Mouse (Mus musculus): ENCODE results near the gene Gbp7.
"Not testable (repeated sequence)": the region's sequence is repeated elsewhere in the genome, so short reads cannot be mapped to it uniquely, and the experiment has no call there.

The Gbp7 gene

DNA sequence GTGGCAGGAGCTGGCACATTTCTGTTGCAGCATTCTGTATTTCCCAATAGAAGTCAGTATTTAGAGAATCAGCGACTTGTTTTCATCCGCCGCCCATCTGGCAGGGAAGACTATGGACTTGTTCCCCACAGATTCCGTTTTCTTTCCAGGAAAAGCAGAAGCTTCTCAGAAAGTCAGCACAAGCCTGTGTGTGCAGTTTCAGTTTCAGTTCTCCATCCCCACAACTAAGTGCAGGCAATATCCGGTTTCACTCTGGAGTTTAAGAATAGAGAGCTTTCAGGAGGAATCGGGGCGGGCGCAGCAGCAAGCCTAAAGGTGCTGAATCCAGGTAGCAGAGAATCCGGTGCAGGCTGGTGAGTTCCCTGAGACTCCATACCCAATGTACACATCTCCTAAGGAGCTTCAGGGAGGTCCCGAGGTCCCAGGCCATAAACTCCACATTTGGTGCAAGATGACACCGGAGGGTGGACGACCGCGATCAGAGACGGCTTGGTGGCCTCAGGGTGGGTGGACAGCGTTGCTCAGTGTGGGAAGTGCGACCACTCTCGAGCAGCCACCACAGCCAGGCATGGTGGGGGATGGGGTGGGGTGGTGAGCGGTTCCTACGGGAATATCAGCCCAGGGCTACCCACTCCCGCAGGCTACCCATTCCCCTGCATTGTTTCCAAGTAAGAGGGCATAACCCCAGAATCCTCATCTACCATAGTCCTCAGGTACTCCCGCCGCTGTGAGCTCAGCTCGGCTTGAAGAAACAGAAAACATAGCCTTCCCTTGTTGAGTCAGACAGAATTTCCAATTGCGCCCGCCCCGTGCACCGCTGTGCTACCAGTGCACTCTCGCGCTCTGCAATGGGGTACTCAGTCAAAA is at the start of gene Gbp7:
Gene Gbp7 (plus strand): TSS at position 256 of the 867 bp plus-strand sequence.
- DNase-seq: peak; percentile 22 to 47

DNA sequence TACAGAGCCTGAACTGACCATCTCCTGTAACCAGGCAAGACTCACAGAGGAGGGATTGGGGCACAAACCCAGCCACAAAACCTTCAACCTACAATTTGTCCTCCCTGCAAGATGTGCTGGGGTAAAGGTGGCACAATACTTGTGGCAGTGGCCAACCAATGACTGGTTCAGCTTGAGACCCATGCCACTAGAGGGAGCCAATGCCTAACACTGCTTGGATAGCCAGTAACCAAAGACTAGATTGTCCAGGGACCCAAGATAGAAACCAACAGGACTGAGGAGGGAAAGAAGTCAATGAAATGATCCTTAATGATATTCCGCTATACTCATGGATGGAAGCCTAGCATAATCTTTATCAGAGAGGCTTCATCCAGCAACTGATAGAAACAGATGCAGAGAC is 39.7 kb upstream of the Gbp7 start:
- DNase-seq: peak; percentile 27 to 53

- peak; percentile 15 to 37 for DNase-seq
Observed at GRCm38 (mm10) chr3:142493536-142494061, 36.5 kb upstream of the Gbp7 start, which contains the start of gene Gbp5. Gene Gbp5, plus strand, starts transcription at chr3:142493978.

GRCm38 (mm10) chr3:142495146-142495655 is 34.9 kb upstream of the Gbp7 start:
- DNase-seq: no peak

DNA sequence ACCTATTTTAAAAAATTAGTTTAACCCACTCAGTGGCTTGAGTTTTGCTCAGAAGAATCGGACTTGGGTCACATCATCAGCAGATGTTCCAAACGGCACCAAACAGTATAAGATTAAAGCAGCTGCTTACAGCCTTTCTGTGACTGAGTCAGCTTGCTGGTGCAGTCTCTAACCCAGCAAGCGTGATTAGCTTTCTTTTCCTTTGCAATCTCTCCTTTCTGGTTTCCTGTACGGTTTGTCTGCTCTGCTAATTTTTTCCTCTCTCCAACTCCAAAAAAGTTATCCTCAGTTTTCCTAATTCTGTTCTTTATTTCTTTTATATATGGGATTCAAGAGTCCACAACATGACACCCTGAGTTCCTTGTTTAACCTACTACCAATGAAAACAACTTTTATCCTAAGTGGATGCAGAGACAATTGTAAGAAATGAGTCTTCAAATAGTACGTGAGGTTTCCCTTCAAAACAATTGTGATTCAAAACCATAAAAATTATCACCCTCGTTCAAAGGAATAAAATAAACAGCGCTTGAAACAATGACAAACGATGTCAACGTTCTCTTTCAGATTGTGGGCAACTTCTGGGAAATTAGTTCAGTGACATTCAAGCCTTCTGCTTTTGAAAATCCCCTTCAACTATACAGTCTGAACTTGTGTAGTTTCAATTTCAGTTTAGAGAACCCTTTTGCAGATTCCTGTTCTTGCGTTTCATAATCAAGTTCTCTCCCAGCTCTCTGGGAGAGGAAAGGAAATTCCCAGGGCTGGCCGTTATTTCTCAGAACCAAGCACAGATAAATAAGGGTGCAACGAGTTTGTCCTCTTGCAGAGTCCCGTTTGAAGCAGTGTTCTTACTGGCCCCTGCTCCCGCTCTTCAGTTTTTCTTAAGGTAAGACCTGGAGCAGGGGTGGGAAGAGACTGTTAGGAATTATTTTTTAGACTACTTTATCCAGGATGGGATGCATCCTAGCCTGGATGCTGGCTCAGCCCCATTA is 33.7 kb upstream of the Gbp7 start:
- no peak for DNase-seq

DNA sequence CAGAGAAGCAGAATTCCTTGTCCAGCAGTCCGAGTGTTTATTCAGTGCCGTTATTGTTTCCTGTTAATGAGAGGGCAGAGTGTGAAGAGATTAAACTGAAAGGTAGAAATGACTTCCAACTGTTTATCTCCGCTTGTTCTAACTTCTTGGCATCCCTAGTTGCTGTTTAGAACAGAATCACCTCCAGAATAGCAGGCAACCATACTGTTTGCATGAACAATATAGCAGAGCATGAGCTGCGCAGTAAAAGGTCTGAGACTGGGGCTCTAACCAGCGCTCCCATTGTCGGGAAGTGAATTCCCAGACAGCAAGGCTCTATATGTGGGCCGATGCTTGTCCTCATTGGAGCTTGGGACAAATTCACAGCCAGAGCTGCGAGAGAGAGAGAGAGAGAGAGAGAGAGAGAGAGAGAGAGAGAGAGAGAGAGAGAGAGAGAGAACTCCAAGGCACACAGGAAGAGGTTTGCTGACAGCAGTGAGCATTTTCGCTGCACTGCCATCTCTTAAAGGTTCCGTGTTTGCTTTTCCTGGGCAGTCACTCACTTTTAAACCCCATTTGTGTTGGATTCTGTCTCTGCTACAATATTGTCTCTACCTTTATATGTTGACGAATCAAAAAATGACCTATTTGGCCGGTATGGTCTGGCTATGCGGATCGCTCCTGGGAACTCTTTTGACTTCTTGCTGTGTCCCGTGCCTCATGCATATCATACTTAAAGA is 32.9 kb upstream of the Gbp7 start:
- DNase-seq: peak in 1 of 2 experiments; percentile 19

DNA sequence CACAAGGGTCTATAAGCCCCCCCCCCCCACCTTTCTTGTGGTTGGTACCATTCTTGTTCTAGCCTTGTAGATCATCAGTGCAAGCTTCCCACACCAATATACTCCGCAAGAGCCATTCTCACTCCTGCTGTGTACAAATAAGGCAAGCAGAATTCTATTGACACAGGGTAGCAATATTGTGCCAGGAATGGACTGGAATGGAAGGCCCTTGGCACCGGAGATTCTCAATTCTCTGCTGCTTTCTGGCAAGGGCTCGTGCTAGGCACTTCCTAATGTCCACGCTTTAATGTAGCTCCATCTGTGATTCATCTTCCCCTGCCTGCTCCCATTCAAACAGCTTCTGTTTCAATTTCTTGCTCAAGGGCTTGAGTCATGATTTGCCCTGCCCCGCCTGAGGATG is 31.2 kb upstream of the Gbp7 start:
- no peak for DNase-seq

GRCm38 (mm10) chr3:142528116-142528515 is 2.0 kb upstream of the Gbp7 start:
- DNase-seq: no peak

DNA sequence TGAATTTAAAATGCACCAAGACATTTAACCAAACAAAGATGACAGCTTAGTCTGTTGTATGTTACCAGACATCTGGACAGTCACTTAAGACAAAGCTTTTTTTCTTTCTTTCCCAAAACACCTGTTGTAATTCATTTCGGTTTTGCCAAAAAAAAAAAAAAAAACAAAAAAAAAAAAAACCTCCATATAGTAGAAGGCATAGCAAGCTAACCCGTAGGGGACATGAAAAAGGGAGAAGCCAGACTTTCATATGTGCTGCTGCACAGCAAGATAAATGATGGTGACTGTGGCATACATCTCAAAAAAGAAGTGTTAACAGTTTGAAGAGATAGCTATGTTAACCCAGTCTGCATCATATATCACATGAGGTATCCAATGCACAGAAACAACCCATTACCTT is 545 bp upstream of the Gbp7 start:
- no peak for DNase-seq

DNA sequence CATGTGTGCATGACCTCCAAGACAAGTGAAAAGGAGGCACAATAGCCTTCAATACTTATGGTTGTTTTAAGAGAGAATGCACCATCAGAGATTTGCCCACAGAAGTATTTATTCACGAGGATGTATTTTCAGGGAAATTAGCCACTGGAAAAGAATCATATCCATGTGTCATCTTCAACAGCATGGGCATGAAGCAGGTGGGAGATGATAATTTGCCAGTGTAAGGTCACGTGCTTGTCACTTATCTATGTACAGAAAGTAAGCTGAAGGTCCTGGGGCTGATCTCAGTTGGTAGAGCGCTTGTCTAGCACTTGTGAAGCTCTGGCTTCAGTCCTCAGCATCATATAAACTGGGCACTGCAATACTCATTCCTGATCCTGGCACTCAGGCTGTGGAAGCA is 1.5 kb downstream of the Gbp7 start:
- DNase-seq: no peak

GRCm38 (mm10) chr3:142533185-142533584 is 3.0 kb downstream of the Gbp7 start:
- no peak for DNase-seq

DNA sequence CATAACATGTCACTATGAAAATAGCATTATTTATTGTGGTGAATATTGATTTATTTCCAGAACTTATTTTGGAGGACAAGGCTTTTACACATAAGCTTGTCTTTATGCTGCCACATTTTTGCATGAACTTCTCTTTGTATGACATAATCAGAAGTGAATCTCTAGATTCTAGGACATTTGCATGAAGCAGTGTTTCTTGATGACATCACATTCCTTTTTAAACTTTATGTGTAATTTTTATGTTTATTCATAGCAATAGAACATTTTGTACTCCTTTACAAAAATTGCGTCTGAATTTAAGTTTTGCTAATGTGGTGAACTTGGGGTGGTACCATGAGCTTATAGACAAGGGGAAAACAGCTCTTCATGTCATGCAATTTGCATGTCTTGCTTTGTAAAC is 5.5 kb downstream of the Gbp7 start:
- no peak for DNase-seq

- no peak for DNase-seq
Observed at GRCm38 (mm10) chr3:142541391-142541790, 11.2 kb downstream of the Gbp7 start.

GRCm38 (mm10) chr3:142542776-142543175 is 12.6 kb downstream of the Gbp7 start:
- DNase-seq: not testable (repeated sequence)

- no peak for DNase-seq
Observed at GRCm38 (mm10) chr3:142546690-142547089, 16.5 kb downstream of the Gbp7 start.

DNA sequence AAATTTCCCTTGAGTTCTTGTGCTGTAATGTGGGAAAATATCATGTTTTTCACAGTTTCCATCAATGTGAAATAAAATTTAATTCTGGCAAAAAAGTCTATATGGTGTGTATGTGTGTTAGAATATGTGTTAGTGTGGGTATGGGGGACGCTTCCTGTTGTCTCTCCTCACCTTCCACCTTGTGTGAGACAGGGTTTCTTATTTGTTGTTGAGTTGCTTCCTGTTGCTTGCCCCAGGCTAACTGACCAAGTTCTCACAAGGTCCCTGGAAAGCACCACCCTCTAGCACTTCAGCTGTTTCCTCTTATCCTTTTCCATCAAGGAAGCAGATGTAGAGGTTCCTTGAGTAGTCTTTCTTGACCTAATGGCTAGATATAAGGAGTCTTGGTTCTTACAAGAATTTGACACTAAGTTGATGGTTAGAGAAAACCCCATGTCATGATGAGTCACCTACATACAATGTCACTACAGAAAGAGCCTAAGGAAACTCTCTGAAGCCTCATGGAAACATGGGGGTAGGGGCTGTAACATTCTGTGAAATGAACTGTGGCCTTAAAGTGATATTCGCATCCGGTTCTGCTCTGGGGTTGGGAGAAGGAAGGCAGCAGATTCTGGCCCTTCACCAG is 20.0 kb downstream of the Gbp7 start:
- no peak for DNase-seq

- no peak for DNase-seq
Observed at GRCm38 (mm10) chr3:142554601-142555000, 24.5 kb downstream of the Gbp7 start.

DNA sequence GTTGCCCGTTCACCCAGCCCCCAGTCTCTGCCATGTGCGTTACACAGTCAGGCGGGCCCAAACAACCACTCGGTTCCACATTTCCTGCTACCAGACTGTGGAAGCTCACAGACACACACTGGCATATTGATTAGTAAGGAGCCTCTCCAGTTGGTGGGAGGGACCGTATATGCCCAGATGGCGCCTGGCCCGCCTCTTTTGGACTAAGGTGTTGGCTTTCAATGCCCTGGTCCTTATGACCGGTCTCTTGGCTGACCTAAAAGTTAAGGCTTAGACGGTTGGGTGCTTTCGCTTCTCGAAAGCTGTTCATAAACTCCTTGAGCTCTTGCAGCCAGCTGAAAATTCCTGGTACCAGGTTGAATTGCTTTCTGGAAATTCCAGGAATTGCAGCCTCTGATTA is 25.5 kb downstream of the Gbp7 start:
- no peak for DNase-seq

DNA sequence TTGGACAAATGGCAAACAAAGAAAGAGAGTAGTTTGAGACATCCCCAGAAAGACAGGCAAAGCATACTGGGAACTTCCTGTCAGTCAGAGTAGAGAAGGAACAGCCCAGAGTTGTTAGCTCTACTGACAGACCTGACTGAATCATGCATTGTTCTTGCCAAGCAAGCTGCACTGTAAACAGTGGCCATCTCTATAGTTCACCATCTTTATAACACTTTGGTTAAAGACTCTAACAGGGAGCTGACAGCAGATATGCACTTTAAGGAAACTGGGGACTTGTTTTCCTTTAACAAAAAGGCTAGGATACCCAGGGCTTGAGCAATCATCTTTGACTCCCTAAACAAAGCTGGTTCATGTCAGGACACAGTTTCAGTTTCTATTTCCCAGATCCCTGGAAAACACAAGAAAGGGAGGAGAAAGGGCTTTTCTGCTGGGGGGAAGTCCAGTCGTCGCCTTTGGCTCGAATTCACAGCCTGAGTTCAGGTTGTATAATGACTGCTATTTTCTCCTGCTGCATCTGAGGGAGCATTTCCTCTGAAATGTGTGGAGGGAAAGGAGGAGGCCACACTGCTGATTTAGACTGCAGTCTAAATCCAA is 29.6 kb downstream of the Gbp7 start, which contains the start of gene Gbp3:
Gene Gbp3 (plus strand): TSS at position 395 of the 597 bp plus-strand sequence.
- DNase-seq: no peak

DNA sequence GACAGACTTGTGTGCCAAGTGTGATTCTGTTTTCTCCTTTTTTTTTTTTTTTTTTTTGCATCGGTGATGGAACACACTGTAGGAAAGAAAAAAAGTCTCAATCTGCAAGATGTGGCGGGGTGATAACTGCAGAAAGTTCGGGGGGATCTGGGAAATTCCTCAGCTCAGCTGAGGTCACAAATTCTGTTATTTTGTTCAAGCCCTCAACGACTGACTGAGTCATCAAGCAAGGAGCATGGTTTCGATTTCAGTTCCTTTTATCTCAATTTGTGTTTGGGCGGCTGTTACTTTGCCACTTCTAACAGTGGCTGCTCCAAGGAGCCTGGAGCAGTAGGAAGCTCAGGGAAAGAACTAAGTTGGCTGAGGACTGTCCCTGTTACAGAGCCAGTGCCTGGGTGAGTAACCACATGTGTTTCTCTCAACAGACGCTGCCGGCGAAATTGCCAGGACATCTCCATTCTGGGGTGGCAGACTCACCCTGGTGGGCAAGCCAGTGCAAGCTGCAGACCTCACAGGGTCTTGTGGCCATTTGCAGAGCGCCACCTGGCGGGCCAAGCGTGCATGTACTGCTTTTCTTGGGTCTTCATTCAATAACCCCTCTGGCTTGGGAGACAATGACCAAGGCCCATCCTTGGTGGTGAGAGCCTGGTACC is 30.3 kb downstream of the Gbp7 start:
- DNase-seq: peak; percentile 77 to 86

All from thymus, adult 18-20 months (tissue).